Mouse (Mus musculus) olfactory bulb, adult 2 months (tissue): ENCODE results near the gene 4931428F04Rik.

Source experiments
- CTCF ChIP-seq: fragments of 200-500 bp; IDR thresholded peaks from 2 replicates; pipeline ENCODE4 v1.5.1; 2012; ENCODE audit warnings: low read depth, mild to moderate bottlenecking, low read length, moderate library complexity; ENCODE audit not compliant: insufficient read depth
- POLR2A ChIP-seq: fragments of 200-500 bp; IDR thresholded peaks from 2 replicates; pipeline ENCODE4 v1.6.1; 2012; ENCODE audit warnings: mild to moderate bottlenecking, low read depth, low read length, moderate library complexity; ENCODE audit not compliant: insufficient read depth

DNA sequence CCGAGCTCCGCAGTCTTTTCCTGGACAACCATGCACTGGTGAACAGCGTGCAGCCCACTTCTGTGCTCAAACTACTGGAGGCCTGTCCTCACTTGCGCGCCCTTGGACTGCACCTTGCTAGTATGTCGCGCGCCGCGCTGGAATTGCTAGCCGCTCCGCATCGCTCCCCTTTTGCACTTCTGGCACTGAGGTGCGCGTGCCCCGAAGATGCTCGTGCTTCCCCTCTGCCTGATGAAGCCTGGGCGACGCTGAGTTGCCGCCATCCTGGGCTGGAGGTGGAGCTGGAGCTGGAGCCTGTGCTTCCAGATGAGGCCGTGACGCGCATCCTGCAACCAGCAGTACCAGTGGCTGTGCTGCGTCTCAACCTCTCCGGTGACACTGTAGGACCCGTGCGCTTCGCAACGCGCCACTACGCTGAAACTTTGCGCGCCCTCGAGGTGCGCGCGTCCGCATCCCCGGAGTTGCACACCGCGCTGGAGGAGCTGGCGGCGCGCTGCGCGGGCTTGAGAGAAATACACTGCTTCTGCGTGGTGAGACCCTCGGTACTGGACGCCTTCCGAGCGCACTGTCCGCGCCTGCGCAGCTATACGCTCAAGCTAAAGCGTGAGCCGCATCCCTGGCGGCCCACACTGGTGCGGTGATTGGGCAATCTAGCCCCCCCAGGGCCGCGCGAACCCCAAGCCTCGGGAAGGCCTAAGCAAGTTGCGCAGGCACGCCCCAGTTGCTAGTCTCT lies 21.2 kb downstream of the 4931428F04Rik start:
- TF ChIP-seq CTCF (no peak), POLR2A (0 out of 2 replicates have a peak, but pooled peaks have one; percentile 24)
